Mouse (Mus musculus): ENCODE measurements at regions not wholly inside any gene's neighbourhood (a gene's known extent, or its start where the extent isn't known, plus 50 kb on each side); places are given as distances from the start of the nearest gene placed in this dataset.

- Histone ChIP-seq H3K27me3 (ENCODE audit: control insufficient read depth, insufficient read depth, low read length) (no peaks in the 10 kb centered on the region), H3K4me1 (ENCODE audit: control insufficient read depth, insufficient read depth, low read length) (no peaks in the 10 kb centered on the region), H3K36me3 (ENCODE audit: control insufficient read depth, insufficient read depth, low read length) (no peaks in the 10 kb centered on the region), H3K4me3 (ENCODE audit: insufficient read depth, low read depth, low read length) (no peak overlapping the region), H3K9ac (ENCODE audit: low read depth, low read length) (no peak overlapping the region), H3K79me2 (ENCODE audit: control insufficient read depth, insufficient read depth, low read length) (no peaks in the 10 kb centered on the region), H3K27ac (replicated peaks; ENCODE audit: insufficient read depth, low read depth, low read length) (no peak overlapping the region)
- no peak for TF ChIP-seq CTCF (IDR thresholded peaks at IDR 0.05; ENCODE audit: low read depth, low read length)
- WGBS = 89% methylated on average over 2 of the region's 2 CpGs
- no peak for DNase-seq (ENCODE audit: extremely low read depth, low read depth, low spot score)
Measured at GRCm38 (mm10) chr13:116110578-116110977, 198.9 kb downstream of the Isl1 start.

- DNase-seq (ENCODE audit: extremely low read depth, low read depth, low spot score) = no peak
- Histone ChIP-seq H3K27me3 (ENCODE audit: control insufficient read depth, insufficient read depth, low read length) (no peaks in the 10 kb centered on the region), H3K79me2 (ENCODE audit: control insufficient read depth, insufficient read depth, low read length) (no peaks in the 10 kb centered on the region), H3K27ac (replicated peaks; ENCODE audit: insufficient read depth, low read depth, low read length) (no peak overlapping the region), H3K4me1 (ENCODE audit: control insufficient read depth, insufficient read depth, low read length) (no peaks in the 10 kb centered on the region), H3K9ac (ENCODE audit: low read depth, low read length) (no peak overlapping the region), H3K36me3 (ENCODE audit: control insufficient read depth, insufficient read depth, low read length) (no peaks in the 10 kb centered on the region), H3K4me3 (ENCODE audit: insufficient read depth, low read depth, low read length) (no peak overlapping the region)
- 63% methylated on average over 4 of the region's 4 CpGs for WGBS
- TF ChIP-seq CTCF (IDR thresholded peaks at IDR 0.05; ENCODE audit: low read depth, low read length) (no peak), POLR2A (IDR thresholded peaks at IDR 0.05; ENCODE audit: extremely low read depth, insufficient read depth, low read length) (no peak)
Measured at GRCm38 (mm10) chr13:116087541-116088308, 221.8 kb downstream of the Isl1 start.

- no peak for DNase-seq (ENCODE audit: extremely low read depth, low read depth, low spot score)
- H3K79me2 ChIP-seq (ENCODE audit: control insufficient read depth, insufficient read depth, low read length) = no peaks in the 10 kb centered on the region
- H3K36me3 ChIP-seq (ENCODE audit: control insufficient read depth, insufficient read depth, low read length) = no peaks in the 10 kb centered on the region
- no peak overlapping the region for H3K9ac ChIP-seq (ENCODE audit: low read depth, low read length)
- H3K27me3 ChIP-seq (ENCODE audit: control insufficient read depth, insufficient read depth, low read length) = no peaks in the 10 kb centered on the region
- WGBS = 85% methylated on average over 1 of the region's 1 CpGs
- H3K4me1 ChIP-seq (ENCODE audit: control insufficient read depth, insufficient read depth, low read length) = no peaks in the 10 kb centered on the region
- H3K27ac ChIP-seq (replicated peaks; ENCODE audit: insufficient read depth, low read depth, low read length) = no peak overlapping the region
- no peak overlapping the region for H3K4me3 ChIP-seq (ENCODE audit: insufficient read depth, low read depth, low read length)
- no peak for TF ChIP-seq POLR2A (IDR thresholded peaks at IDR 0.05; ENCODE audit: extremely low read depth, insufficient read depth, low read length)
- TF ChIP-seq CTCF (IDR thresholded peaks at IDR 0.05; ENCODE audit: low read depth, low read length) = no peak
Measured at GRCm38 (mm10) chr13:116087140-116087539, 222.3 kb downstream of the Isl1 start.

- Histone ChIP-seq H3K9ac (ENCODE audit: low read depth, low read length) (no peak overlapping the region), H3K4me1 (ENCODE audit: control insufficient read depth, insufficient read depth, low read length) (no peaks in the 10 kb centered on the region), H3K79me2 (ENCODE audit: control insufficient read depth, insufficient read depth, low read length) (no peaks in the 10 kb centered on the region), H3K27me3 (ENCODE audit: control insufficient read depth, insufficient read depth, low read length) (no peaks in the 10 kb centered on the region), H3K4me3 (ENCODE audit: insufficient read depth, low read depth, low read length) (no peak overlapping the region), H3K27ac (replicated peaks; ENCODE audit: insufficient read depth, low read depth, low read length) (no peak overlapping the region), H3K36me3 (ENCODE audit: control insufficient read depth, insufficient read depth, low read length) (no peaks in the 10 kb centered on the region)
- TF ChIP-seq CTCF (IDR thresholded peaks at IDR 0.05; ENCODE audit: low read depth, low read length) (no peak), POLR2A (IDR thresholded peaks at IDR 0.05; ENCODE audit: extremely low read depth, insufficient read depth, low read length) (no peak)
- WGBS = 79% methylated on average over 5 of the region's 5 CpGs
- DNase-seq (ENCODE audit: extremely low read depth, low read depth, low spot score) = no peak
Measured at GRCm38 (mm10) chr13:116056976-116057647, 252.4 kb downstream of the Isl1 start.

- H3K27ac ChIP-seq (replicated peaks; ENCODE audit: insufficient read depth, low read depth, low read length) = no peak overlapping the region
- no peaks in the 10 kb centered on the region for H3K79me2 ChIP-seq (ENCODE audit: control insufficient read depth, insufficient read depth, low read length)
- DNase-seq (ENCODE audit: extremely low read depth, low read depth, low spot score) = no peak
- 73% methylated on average over 3 of the region's 3 CpGs for WGBS
- TF ChIP-seq CTCF (IDR thresholded peaks at IDR 0.05; ENCODE audit: low read depth, low read length) (no peak), POLR2A (IDR thresholded peaks at IDR 0.05; ENCODE audit: extremely low read depth, insufficient read depth, low read length) (no peak)
- no peaks in the 10 kb centered on the region for H3K36me3 ChIP-seq (ENCODE audit: control insufficient read depth, insufficient read depth, low read length)
- no peak overlapping the region for H3K9ac ChIP-seq (ENCODE audit: low read depth, low read length)
- no peaks in the 10 kb centered on the region for H3K27me3 ChIP-seq (ENCODE audit: control insufficient read depth, insufficient read depth, low read length)
- no peak overlapping the region for H3K4me3 ChIP-seq (ENCODE audit: insufficient read depth, low read depth, low read length)
- no peaks in the 10 kb centered on the region for H3K4me1 ChIP-seq (ENCODE audit: control insufficient read depth, insufficient read depth, low read length)
Measured at GRCm38 (mm10) chr13:116056112-116056652, 253.3 kb downstream of the Isl1 start.

- Histone ChIP-seq H3K4me1 (ENCODE audit: control insufficient read depth, insufficient read depth, low read length) (no peaks in the 10 kb centered on the region), H3K4me3 (ENCODE audit: insufficient read depth, low read depth, low read length) (no peak overlapping the region), H3K36me3 (ENCODE audit: control insufficient read depth, insufficient read depth, low read length) (no peaks in the 10 kb centered on the region), H3K79me2 (ENCODE audit: control insufficient read depth, insufficient read depth, low read length) (no peaks in the 10 kb centered on the region), H3K27me3 (ENCODE audit: control insufficient read depth, insufficient read depth, low read length) (no peaks in the 10 kb centered on the region), H3K27ac (replicated peaks; ENCODE audit: insufficient read depth, low read depth, low read length) (no peak overlapping the region), H3K9ac (ENCODE audit: low read depth, low read length) (no peak overlapping the region)
- no peak for DNase-seq (ENCODE audit: extremely low read depth, low read depth, low spot score)
- no peak for TF ChIP-seq POLR2A (IDR thresholded peaks at IDR 0.05; ENCODE audit: extremely low read depth, insufficient read depth, low read length)
- no peak for TF ChIP-seq CTCF (IDR thresholded peaks at IDR 0.05; ENCODE audit: low read depth, low read length)
- WGBS = 80% methylated on average over 4 of the region's 4 CpGs
Measured at GRCm38 (mm10) chr13:116036166-116036565, 273.3 kb downstream of the Isl1 start.
